Mouse (Mus musculus) neural tube, postnatal 0 days (tissue): ENCODE results near the gene Hist1h2bp. TPM values are rescaled to one million over a fixed set of nuclear protein-coding genes. Genes with fewer than 3 reads are reported as not detected.

Experiments used
- microRNA-seq: library from miRNA; unstranded; fragments of <30 nt; microRNA quantifications from one replicate; pipeline ENCODE4, GENCODE M21; 2016
- polyA plus RNA-seq: library from polyadenylated mRNA; unstranded; fragments of >200 nt; fragmentation: Nextera tagmentation; extraction: Ambion mirVana; gene quantifications from 2 replicates; pipeline ENCODE4 v1.2.1, GENCODE M21; 2015

Hist1h2bp gene
- polyA plus RNA-seq: 0.71 TPM in 1 of 2 replicates, not detected in the other

GRCm38 (mm10) chr13:21786899-21787629, at the start of gene Hist1h2bp, which contains the start of gene Hist1h2an:
Gene Hist1h2bp, plus strand, starts transcription at chr13:21787461.
Gene Hist1h2an, minus strand, starts transcription at chr13:21787218.

GRCm38 (mm10) chr13:21750159-21751017, 36.9 kb upstream of the Hist1h2bp start, which contains the start of gene Hist1h4k:
Gene Hist1h4k, minus strand, starts transcription at chr13:21750505.

GRCm38 (mm10) chr13:21753524-21754285, 33.6 kb upstream of the Hist1h2bp start, which contains the start of the genes Hist1h2ak and Hist1h2bn:
Gene Hist1h2ak, minus strand, starts transcription at chr13:21753827.
Gene Hist1h2bn, plus strand, starts transcription at chr13:21754123.

GRCm38 (mm10) chr13:21779767-21780731, 7.2 kb upstream of the Hist1h2bp start, which contains the start of gene Hist1h1b:
Gene Hist1h1b, minus strand, starts transcription at chr13:21780625.

GRCm38 (mm10) chr13:21783255-21783617, 4.0 kb upstream of the Hist1h2bp start, which contains the start of gene Hist1h3i:
Gene Hist1h3i, minus strand, starts transcription at chr13:21783370.

GRCm38 (mm10) chr13:21810073-21810472, 22.8 kb downstream of the Hist1h2bp start, which contains the start of the genes Hist1h2bq and Hist1h2ao:
Gene Hist1h2bq, minus strand, starts transcription at chr13:21810197.
Gene Hist1h2ao, plus strand, starts transcription at chr13:21810465.

GRCm38 (mm10) chr13:21811539-21811938, 24.3 kb downstream of the Hist1h2bp start, which contains the start of gene Hist1h4m:
Gene Hist1h4m, plus strand, starts transcription at chr13:21811746.

GRCm38 (mm10) chr13:21831418-21832394, 44.4 kb downstream of the Hist1h2bp start, which contains the start of gene Hist1h4n:
Gene Hist1h4n, minus strand, starts transcription at chr13:21832196.

GRCm38 (mm10) chr13:21833461-21833860, 46.2 kb downstream of the Hist1h2bp start, which contains the start of the genes Hist1h2ap and Hist1h2br:
Gene Hist1h2ap, minus strand, starts transcription at chr13:21833507.
Gene Hist1h2br, plus strand, starts transcription at chr13:21833743.

Small RNA genes lying within 50 kb of the gene (microRNA-seq; reads per million reads assigned to microRNA genes)
- gene Gm19658: not detected
- not detected for gene Gm44346
- gene Gm44454: not detected
- not detected for gene Gm44466

Other genes starting within 250 kb of the Hist1h2bp start
- 0.14 and 0.17 TPM in 2 replicates for gene Olfr1366, start 244.7 kb upstream of the Hist1h2bp start, polyA plus RNA-seq
- 0.09 and 0.11 TPM in 2 replicates for gene Olfr1535, start 227.6 kb upstream of the Hist1h2bp start, polyA plus RNA-seq
- gene Olfr1364, start 205.7 kb upstream of the Hist1h2bp start, polyA plus RNA-seq: not detected in 2 replicates
- not detected in 2 replicates for gene Olfr1362, start 173.4 kb upstream of the Hist1h2bp start, polyA plus RNA-seq
- gene Olfr11, start 144.9 kb upstream of the Hist1h2bp start, polyA plus RNA-seq: not detected in 2 replicates
- gene Olfr1361, start 124.1 kb upstream of the Hist1h2bp start, polyA plus RNA-seq: not detected in 2 replicates
- not detected in 2 replicates for gene Olfr1360, start 110.1 kb upstream of the Hist1h2bp start, polyA plus RNA-seq
- gene Olfr1359, start 89.3 kb upstream of the Hist1h2bp start, polyA plus RNA-seq: not detected in 2 replicates
- gene Hist1h2bl, start 71.3 kb upstream of the Hist1h2bp start, polyA plus RNA-seq: not detected in 2 replicates
- gene Hist1h2ai, start 71.0 kb upstream of the Hist1h2bp start, polyA plus RNA-seq: 2.3 and 6.6 TPM in 2 replicates
- 0.86 TPM in 1 of 2 replicates, not detected in the other for gene Hist1h3h, start 69.8 kb upstream of the Hist1h2bp start, polyA plus RNA-seq
- gene Hist1h2bm, start 65.4 kb upstream of the Hist1h2bp start, polyA plus RNA-seq: 0.49 TPM in 1 of 2 replicates, not detected in the other
- 0.21 TPM in 1 of 2 replicates, not detected in the other for gene Hist1h4j, start 52.4 kb upstream of the Hist1h2bp start, polyA plus RNA-seq
- 1.3 and 1.8 TPM in 2 replicates for gene Hist1h4k, start 37.0 kb upstream of the Hist1h2bp start, polyA plus RNA-seq
- 3.2 and 4.2 TPM in 2 replicates for gene Hist1h2ak, start 33.6 kb upstream of the Hist1h2bp start, polyA plus RNA-seq
- 0.58 TPM in 1 of 2 replicates, not detected in the other for gene Hist1h2bn, start 33.3 kb upstream of the Hist1h2bp start, polyA plus RNA-seq
- gene Hist1h1b, start 6.8 kb upstream of the Hist1h2bp start, polyA plus RNA-seq: 2.4 and 2.9 TPM in 2 replicates
- gene Hist1h3i, start 4.1 kb upstream of the Hist1h2bp start, polyA plus RNA-seq: 12.2 and 12.5 TPM in 2 replicates
- gene Hist1h2an, start 243 bp upstream of the Hist1h2bp start, polyA plus RNA-seq: 2.3 and 3.8 TPM in 2 replicates
- 1.8 and 3.8 TPM in 2 replicates for gene Hist1h2bq, start 22.7 kb downstream of the Hist1h2bp start, polyA plus RNA-seq
- gene Hist1h2ao, start 23.0 kb downstream of the Hist1h2bp start, polyA plus RNA-seq: not detected in 2 replicates
- not detected in 2 replicates for gene Hist1h4m, start 24.3 kb downstream of the Hist1h2bp start, polyA plus RNA-seq
- 2.5 and 3.3 TPM in 2 replicates for gene Hist1h4n, start 44.7 kb downstream of the Hist1h2bp start, polyA plus RNA-seq
- 265 and 280 TPM in 2 replicates for gene Hist1h2ap, start 46.0 kb downstream of the Hist1h2bp start, polyA plus RNA-seq
- gene Hist1h2br, start 46.3 kb downstream of the Hist1h2bp start, polyA plus RNA-seq: 1.7 and 4.2 TPM in 2 replicates
- gene Zfp184, start 157.6 kb downstream of the Hist1h2bp start, polyA plus RNA-seq: 5.3 and 6.1 TPM in 2 replicates
- gene Pom121l2, start 193.7 kb downstream of the Hist1h2bp start, polyA plus RNA-seq: not detected in 2 replicates
- gene Prss16, start 222.3 kb downstream of the Hist1h2bp start, polyA plus RNA-seq: 0.21 and 0.29 TPM in 2 replicates
- gene Hist1h2ah, start 248.1 kb downstream of the Hist1h2bp start, polyA plus RNA-seq: 4.0 TPM in 1 of 2 replicates, not detected in the other
- gene Hist1h2bk, start 248.4 kb downstream of the Hist1h2bp start, polyA plus RNA-seq: not detected in 2 replicates